Mouse (Mus musculus) embryonic facial prominence, embryonic 15.5 days (tissue): ENCODE measurements around the gene Irf7. TPM values are rescaled to one million over a fixed set of nuclear protein-coding genes. Genes with fewer than 3 reads are reported as not detected.
A peak's percentile ranks its signal among the peaks of the same experiment; 100 is the strongest.

Experiments
- ATAC-seq: fragments of 200-750 bp; cut with Nextera tagmentation; 2 replicates; pipeline ENCODE4 v1.8.0; 2017; ENCODE audit warnings: low read depth, moderate TSS enrichment; ENCODE audit not compliant: insufficient number of reproducible peaks, low FRiP score, low TSS enrichment
- H3K27ac ChIP-seq: fragments of 300-500 bp; sonication (generic); replicated peaks from 2 replicates; pipeline ENCODE4 v1.5.1; 2015; ENCODE audit warnings: mild to moderate bottlenecking, inconsistent platforms
- H3K27me3 ChIP-seq: fragments of 300-500 bp; sonication (generic); 2 replicates; pipeline ENCODE4 v1.6.1; 2015; ENCODE audit warnings: inconsistent platforms
- H3K36me3 ChIP-seq: fragments of 300-500 bp; sonication (generic); 2 replicates; pipeline ENCODE4 v1.6.1; 2015; ENCODE audit warnings: mild to moderate bottlenecking, inconsistent platforms
- H3K4me1 ChIP-seq: fragments of 300-500 bp; sonication (generic); 2 replicates; pipeline ENCODE4 v1.6.1; 2015; ENCODE audit warnings: inconsistent platforms
- H3K4me2 ChIP-seq: fragments of 300-500 bp; sonication (generic); replicated peaks from 2 replicates; pipeline ENCODE4 v1.6.1; 2015; ENCODE audit warnings: mild to moderate bottlenecking, inconsistent platforms
- H3K4me3 ChIP-seq: fragments of 300-500 bp; sonication (generic); replicated peaks from 2 replicates; pipeline ENCODE4 v1.5.1; 2015; ENCODE audit warnings: mild to moderate bottlenecking, inconsistent platforms
- H3K9ac ChIP-seq: fragments of 300-500 bp; sonication (generic); 2 replicates; pipeline ENCODE4 v1.6.1; 2015; ENCODE audit warnings: inconsistent platforms
- H3K9me3 ChIP-seq: fragments of 300-500 bp; sonication (generic); replicated peaks from 2 replicates; pipeline ENCODE4 v1.6.1; 2016; ENCODE audit warnings: inconsistent platforms
- WGBS: fragments of 180-500 bp; shearing (Covaris S2); methylation state at CpG from one replicate; pipeline ENCODE4 v1.1.7; 2015; 5-methylcytosine and 5-hydroxymethylcytosine counted together
- polyA plus RNA-seq: library from polyadenylated mRNA; unstranded; fragments of >200 nt; fragmentation: Nextera tagmentation; extraction: Ambion mirVana; gene quantifications from 2 replicates; pipeline ENCODE4 v1.2.1, GENCODE M21; 2015

Irf7 gene
- polyA plus RNA-seq, 1 experiment from 2014 or later: 5.1 TPM

DNA sequence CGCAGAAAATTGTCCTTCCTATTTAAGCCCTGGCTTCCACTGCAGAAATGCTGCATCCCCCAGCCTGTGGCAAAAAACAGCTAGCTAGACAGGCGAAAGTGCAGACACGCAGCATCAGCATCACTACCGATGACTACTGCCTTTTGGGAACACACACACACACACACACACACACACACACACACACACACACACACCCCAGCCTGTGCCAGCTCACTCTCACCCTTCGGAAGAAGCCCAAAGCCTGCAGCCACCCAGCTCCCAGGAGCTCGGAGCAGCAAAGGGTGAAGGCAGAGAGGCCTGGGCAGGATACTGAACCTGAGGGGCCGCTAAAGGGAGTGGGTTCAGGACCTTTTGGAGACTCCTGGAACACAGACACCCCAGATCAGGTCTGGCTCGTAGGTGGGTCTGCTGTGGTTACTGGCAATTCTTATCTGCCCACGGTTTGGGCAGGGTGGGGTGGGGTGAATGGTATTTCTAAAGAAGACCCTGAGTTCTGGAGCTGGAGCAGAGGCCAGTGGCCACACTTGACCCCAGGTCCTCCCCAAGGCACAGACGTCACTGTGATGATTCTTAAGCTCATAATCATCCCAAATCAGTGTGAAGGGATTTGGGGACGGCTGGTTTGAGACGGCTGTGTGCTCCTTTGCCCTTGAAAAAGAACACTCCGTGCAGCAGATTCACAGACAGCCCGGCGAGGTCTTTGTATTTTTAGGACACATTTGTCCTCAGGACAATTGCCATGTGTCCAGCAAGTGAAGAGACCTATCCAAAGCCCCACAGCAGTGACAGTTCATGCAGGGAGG is 26.5 kb upstream of the Irf7 start:
- WGBS: 39% methylated on average over 15 of the region's 15 CpGs
- peaks cover 9% of the 10 kb centered on the region for H3K36me3 ChIP-seq
- peak overlapping the region; percentile 53 for H3K4me3 ChIP-seq
- H3K4me1 ChIP-seq: peaks cover 29% of the 10 kb centered on the region
- peaks cover 49% of the 10 kb centered on the region for H3K27me3 ChIP-seq
- no peak overlapping the region for H3K27ac ChIP-seq
- H3K9me3 ChIP-seq: no peaks in the 10 kb centered on the region
- H3K4me2 ChIP-seq: peak overlapping the region; percentile 98
- peak overlapping the region; percentile 37; the same call in 1 of the 2 replicates for H3K9ac ChIP-seq
- ATAC-seq: no peak

DNA sequence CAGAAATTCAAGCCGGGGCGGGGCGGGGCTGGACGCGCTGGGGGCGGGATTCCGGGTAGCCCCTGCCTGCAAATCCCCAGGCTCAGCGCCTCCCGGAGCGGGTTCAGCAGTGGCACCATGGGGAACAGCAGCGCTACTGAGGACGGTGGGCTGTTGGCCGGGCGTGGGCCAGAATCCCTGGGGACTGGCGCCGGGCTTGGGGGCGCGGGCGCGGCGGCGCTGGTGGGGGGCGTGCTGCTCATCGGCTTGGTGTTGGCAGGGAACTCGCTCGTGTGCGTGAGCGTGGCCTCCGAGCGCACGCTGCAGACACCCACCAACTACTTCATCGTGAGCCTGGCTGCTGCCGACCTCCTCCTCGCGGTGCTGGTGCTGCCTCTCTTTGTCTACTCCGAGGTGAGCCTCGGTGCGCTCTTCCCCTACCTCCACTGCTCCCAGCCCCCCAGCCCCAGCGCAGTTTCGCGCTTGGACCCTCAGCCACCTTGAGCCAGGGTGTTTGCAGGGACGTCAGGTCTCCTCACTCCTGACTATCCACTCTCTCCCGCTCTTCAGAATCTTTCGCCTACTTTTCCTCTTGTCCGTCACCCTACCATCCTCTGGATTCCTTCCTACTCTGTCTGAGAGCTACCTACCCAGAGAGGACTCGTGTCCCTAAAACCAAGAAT is 25.8 kb upstream of the Irf7 start, which contains the start of gene Drd4:
Gene Drd4, plus strand, starts transcription at position 86 of the 662 bp plus-strand sequence.
- no peak for ATAC-seq

DNA sequence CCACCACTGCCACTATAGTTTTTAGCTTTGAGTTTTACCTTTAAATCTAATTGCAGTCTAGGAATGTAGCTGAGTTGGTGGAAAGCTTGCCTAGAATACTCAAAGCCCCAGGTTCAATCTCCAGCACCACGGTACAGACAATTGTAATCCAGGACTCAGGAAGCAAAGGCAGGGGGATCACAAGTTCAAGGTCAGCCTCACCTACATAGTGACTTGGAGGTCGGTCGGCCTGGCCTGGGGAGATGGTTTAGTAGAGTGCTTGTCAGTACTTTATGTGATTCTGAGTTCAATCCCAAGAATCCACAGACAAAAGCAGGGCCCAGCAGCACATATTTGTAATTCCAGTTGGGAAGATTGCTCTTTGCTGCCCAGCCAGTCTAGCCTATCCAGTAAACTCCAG is 21.8 kb upstream of the Irf7 start:
- Histone ChIP-seq H3K27me3 (peaks cover 21% of the 10 kb centered on the region), H3K4me1 (peaks cover 12% of the 10 kb centered on the region), H3K36me3 (no peaks in the 10 kb centered on the region), H3K27ac (no peak overlapping the region), H3K4me3 (no peak overlapping the region), H3K4me2 (no peak overlapping the region), H3K9ac (no peak overlapping the region), H3K9me3 (no peaks in the 10 kb centered on the region)
- ATAC-seq: no peak
- 69% methylated on average over 3 of the region's 3 CpGs for WGBS

More for the DNA sequence above, 25.8 kb upstream of the Irf7 start, which contains the start of gene Drd4:
- peak within 1 kb of the TSS; percentile 53 for H3K4me3 ChIP-seq
- no peaks in the 10 kb centered on the region for H3K9me3 ChIP-seq
- H3K4me2 ChIP-seq: peak within 1 kb of the TSS; percentile 98
- WGBS: 2% methylated on average over 46 of the region's 46 CpGs
- H3K27me3 ChIP-seq: peaks cover 49% of the 10 kb centered on the region
- H3K9ac ChIP-seq: peak within 1 kb of the TSS; percentile 37
- H3K36me3 ChIP-seq: peaks cover 4% of the 10 kb centered on the region
- no peak within 1 kb of the TSS for H3K27ac ChIP-seq
- peaks cover 29% of the 10 kb centered on the region for H3K4me1 ChIP-seq

DNA sequence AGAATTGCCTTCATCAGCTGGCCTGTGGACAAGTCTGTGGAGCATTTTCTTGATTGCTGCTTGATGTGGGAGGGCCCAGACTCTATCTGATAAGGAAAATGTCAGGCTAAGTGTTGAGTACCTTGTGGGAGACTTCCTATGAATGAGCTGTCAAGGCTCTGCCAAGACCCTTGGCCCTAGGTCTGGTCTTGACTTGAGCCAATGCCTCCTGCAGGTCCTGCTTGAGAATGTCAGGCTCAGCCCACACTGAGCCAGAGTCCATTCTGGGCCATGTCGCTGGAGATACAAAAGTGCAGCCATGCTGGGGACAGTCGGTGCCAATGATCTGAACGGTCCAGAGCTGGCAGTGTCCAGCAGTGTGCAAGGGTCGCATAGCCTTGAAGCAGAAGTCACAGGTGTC is 16.5 kb upstream of the Irf7 start:
- H3K4me2 ChIP-seq: no peak overlapping the region
- ATAC-seq: no peak
- H3K9ac ChIP-seq: no peak overlapping the region
- H3K9me3 ChIP-seq: no peaks in the 10 kb centered on the region
- no peaks in the 10 kb centered on the region for H3K36me3 ChIP-seq
- 80% methylated on average over 4 of the region's 4 CpGs for WGBS
- 0 out of 2 replicates have a peak, but pooled peaks cover 3% of the 10 kb centered on the region for H3K27me3 ChIP-seq
- H3K4me3 ChIP-seq: no peak overlapping the region
- no peak overlapping the region for H3K27ac ChIP-seq
- H3K4me1 ChIP-seq: peaks cover 11% of the 10 kb centered on the region

DNA sequence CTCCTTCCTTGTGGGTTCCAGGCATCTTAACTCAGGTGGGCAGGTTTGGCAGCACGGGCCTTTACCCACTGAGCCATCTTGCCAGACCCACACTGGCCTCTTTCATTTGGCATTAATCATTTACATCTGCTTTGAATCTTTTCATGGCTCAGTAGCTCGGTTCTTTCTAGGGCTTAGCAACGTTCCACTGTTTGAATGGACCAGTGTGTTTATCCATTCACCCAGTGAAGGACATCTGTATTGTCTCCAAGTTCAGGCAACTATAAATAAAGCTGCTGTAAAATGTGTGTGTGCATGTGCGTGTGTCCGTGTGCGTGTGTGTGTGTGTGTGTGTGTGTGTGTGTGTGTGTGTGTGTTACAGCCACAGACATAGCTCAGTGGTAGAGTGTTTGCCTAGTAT is 15.2 kb upstream of the Irf7 start:
- Histone ChIP-seq H3K27me3 (0 out of 2 replicates have a peak, but pooled peaks cover 3% of the 10 kb centered on the region), H3K27ac (no peak overlapping the region), H3K4me1 (peaks cover 11% of the 10 kb centered on the region), H3K9ac (no peak overlapping the region), H3K9me3 (no peaks in the 10 kb centered on the region), H3K4me2 (no peak overlapping the region), H3K36me3 (no peaks in the 10 kb centered on the region), H3K4me3 (no peak overlapping the region)
- no peak for ATAC-seq
- WGBS: 52% methylated on average over 6 of the region's 6 CpGs

DNA sequence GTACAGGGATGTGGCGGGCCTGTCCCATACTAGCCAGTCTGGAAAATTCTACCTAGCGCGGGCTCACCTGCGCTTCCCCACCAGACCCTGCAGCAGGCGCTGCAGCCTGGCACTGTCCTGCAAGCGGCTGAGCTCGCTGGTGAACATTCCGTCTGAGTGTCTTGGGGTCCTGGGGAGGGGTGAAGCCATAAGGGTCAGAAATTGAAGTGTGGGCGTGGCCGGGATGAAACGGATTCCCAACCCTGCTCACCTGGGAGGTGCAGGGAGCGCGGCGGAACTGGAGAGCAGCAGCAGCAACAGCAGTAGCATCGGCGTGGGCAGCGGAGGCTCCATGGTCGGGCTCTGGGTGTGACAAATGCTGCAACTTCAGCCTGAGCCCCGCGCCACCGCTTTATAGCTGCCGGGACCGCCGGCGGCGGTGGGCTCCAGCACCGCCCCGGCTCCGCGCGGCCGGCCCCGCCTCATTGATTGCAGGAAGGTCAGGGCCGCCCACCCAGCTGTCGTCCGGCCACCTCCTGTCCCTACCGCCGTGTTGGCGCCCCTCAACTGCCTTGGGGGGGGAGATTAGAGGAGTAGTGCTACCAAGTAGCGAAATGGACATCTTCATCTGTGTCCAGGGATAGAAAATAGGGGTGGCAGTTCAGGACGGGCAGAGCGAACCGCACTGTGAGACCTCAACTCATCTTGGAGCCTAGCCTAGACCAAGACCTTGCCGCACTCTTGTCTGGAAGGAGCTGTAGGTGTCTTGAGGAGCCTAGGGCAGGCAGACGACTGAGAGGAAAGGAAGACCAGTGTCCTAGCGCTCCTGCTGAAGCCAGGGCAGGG is 12.7 kb upstream of the Irf7 start, which contains the start of gene Sct:
Gene Sct, minus strand, starts transcription at position 368 of the 825 bp plus-strand sequence.
- Histone ChIP-seq H3K4me2 (peak within 1 kb of the TSS; percentile 96), H3K4me1 (peaks cover 11% of the 10 kb centered on the region), H3K27ac (no peak within 1 kb of the TSS), H3K9ac (peak within 1 kb of the TSS; percentile 35), H3K9me3 (no peaks in the 10 kb centered on the region), H3K36me3 (no peaks in the 10 kb centered on the region), H3K27me3 (0 out of 2 replicates have a peak, but pooled peaks cover 3% of the 10 kb centered on the region), H3K4me3 (peak within 1 kb of the TSS; percentile 48)
- no peak; the same call in 1 of the 2 replicates for ATAC-seq
- WGBS: 2% methylated on average over 41 of the region's 46 CpGs

DNA sequence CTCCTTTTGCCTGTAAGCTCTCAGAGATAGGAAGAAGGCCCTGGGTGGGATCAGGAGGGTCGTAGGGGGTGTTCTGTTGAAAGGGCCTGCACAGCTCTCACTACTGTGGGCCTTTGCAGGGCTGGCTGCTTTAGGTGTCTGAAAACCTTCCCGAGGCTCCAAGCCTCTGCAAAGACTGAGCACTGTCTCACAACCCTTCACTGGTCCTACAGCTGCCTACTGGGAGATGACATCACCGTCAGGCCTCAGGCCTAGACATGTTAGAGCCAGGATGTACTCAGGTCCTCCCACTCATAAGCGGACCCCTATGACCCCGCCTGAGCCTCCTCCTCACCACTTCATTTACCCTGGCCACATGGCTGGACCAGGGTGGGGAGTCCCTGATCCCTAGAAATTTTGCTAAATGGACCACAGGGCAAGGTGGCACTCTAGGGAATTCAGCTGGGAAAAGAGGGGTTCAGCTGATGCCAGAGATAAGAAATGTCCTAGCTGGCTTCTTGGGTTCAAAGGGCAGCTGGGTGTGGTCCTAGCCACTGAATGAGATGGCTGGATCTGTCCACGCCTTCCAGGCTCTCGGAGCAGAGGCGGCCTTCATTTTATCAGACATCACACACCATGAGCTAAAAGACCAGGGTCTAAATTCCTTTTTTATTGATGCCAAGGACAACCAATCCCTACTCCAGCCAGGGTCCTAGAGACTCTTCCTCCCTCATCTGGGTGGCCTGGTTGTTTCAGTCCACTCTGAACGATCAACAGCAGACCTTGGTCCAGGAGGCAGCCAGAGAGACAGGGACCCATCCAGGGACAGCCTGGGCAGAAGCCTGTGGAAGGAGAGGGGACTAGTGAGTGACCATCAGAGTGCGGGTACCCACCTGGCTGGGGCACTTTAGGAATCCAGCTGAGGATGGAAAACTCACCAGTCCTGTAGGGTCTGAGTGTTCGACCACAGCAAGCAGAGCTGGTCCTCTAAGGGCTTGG is 11.7 kb upstream of the Irf7 start:
- no peak for ATAC-seq
- WGBS: 69% methylated on average over 11 of the region's 11 CpGs
- H3K27ac ChIP-seq: no peak overlapping the region
- H3K36me3 ChIP-seq: no peaks in the 10 kb centered on the region
- 0 out of 2 replicates have a peak, but pooled peaks cover 3% of the 10 kb centered on the region for H3K27me3 ChIP-seq
- H3K9ac ChIP-seq: no peak overlapping the region
- H3K9me3 ChIP-seq: no peaks in the 10 kb centered on the region
- peaks cover 11% of the 10 kb centered on the region for H3K4me1 ChIP-seq
- H3K4me3 ChIP-seq: peak overlapping the region; percentile 48; the same call in 1 of the 2 replicates
- H3K4me2 ChIP-seq: peak overlapping the region; percentile 96; the same call in 1 of the 2 replicates

DNA sequence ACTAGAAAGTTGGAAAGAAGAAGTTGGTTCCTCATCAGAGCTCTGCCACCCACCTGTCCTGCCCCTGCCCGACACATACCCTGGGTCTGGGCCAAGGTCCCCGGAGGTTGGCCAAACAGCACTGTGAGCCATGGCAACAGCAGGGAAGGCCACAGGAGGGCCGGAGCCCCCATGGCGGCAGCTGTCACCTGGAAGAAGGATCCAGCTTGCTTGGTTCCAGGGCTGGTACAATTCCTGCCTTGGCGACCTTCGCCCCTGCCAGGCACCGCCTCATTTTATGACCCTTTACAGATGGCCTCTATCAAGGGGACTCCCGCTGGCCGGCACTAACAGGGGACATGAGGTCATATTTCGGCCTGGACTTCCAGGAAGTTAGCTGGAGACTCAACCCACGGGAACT is 10.3 kb upstream of the Irf7 start, which contains the start of gene Cdhr5:
Gene Cdhr5, minus strand, starts transcription at position 241 of the 400 bp plus-strand sequence.
- Histone ChIP-seq H3K27me3 (0 out of 2 replicates have a peak, but pooled peaks cover 3% of the 10 kb centered on the region), H3K4me1 (peaks cover 11% of the 10 kb centered on the region), H3K36me3 (no peaks in the 10 kb centered on the region), H3K4me2 (no peak within 1 kb of the TSS), H3K9me3 (no peaks in the 10 kb centered on the region), H3K4me3 (no peak within 1 kb of the TSS), H3K9ac (no peak within 1 kb of the TSS), H3K27ac (no peak within 1 kb of the TSS)
- no peak for ATAC-seq
- 60% methylated on average over 11 of the region's 11 CpGs for WGBS

DNA sequence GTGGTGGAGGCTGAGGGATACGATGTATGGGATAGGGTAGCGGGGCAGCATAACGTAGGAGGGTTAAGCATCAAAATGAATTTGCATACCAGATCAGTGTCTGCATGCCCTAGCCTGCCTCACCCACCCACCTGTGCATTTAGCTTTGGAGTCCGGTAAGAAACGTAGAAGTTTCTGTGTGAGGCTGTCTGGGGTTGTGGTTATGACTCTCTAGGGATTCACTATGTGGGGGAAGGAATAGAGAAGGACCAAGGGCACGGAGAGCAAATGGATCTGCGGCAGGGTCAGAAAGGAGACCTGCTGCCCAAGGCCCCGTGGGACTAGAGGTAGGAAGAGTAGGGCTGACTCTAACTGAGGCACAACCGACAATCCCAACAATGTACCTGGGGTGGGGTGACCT is 9.1 kb upstream of the Irf7 start:
- Histone ChIP-seq H3K27ac (no peak overlapping the region), H3K27me3 (0 out of 2 replicates have a peak, but pooled peaks cover 3% of the 10 kb centered on the region), H3K4me1 (peaks cover 11% of the 10 kb centered on the region), H3K9ac (no peak overlapping the region), H3K4me3 (no peak overlapping the region), H3K4me2 (no peak overlapping the region), H3K9me3 (no peaks in the 10 kb centered on the region), H3K36me3 (no peaks in the 10 kb centered on the region)
- no peak for ATAC-seq
- 63% methylated on average over 9 of the region's 9 CpGs for WGBS

DNA sequence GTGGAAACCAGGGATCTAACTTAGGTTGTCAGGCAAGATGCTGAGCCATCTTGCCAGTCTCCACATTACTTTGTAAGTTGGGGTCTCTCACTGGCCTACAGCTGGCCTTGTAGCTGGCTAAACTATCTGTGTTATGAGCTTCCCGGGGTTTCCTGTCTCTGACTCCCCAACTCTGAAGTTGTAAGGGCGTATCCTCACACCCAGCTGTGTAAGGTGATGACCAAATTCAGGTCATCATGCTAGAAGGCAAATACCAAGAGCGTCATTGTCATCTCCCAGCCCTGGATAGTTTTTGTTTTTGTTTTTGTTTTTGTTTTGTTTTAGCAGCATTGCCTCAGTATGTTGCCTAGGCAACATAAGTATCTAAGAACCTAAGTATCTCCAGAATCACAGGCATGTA is 4.3 kb upstream of the Irf7 start:
- Histone ChIP-seq H3K9ac (no peak overlapping the region), H3K4me2 (no peak overlapping the region), H3K27ac (no peak overlapping the region), H3K4me1 (peaks cover 9% of the 10 kb centered on the region), H3K36me3 (no peaks in the 10 kb centered on the region), H3K4me3 (no peak overlapping the region), H3K9me3 (no peaks in the 10 kb centered on the region), H3K27me3 (no peaks in the 10 kb centered on the region)
- ATAC-seq: no peak
- 79% methylated on average over 3 of the region's 3 CpGs for WGBS
